Mouse (Mus musculus) yolk sac, embryonic 10.5 days (tissue): Measurements from ENCODE around the gene Gm17267.
"Not testable (repeated sequence)": the region's sequence is repeated elsewhere in the genome, so short reads cannot be mapped to it uniquely, and the experiment has no call there.

Experiments used
- DNase-seq: peaks from one replicate; pipeline ENCODE4 v3.0.0-alpha.2; 2017; ENCODE audit warnings: low spot score

The Gm17267 gene

DNA sequence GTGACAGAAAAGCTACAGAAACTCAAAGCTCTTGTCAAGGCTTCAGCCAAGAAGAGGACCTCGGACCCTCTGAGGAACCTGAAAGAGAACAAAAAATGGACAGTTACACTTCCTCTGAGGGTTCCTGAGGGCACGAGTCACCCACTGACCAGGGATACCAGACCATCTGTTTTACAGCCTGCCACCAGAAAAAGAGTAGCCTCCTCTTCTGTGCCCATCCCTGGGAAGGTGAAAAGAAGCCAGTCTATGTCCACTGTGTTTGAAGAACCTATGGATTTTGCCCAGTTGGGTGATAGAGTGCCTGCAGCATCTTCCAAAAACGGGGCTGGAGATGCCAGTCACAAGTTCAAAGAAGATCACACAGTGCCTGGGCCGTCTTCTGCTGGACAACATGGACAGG, at the start of gene Gm17267:
Gene Gm17267, plus strand, starts transcription at position 301 of the 400 bp plus-strand sequence.
- DNase-seq, result not testable (repeated sequence)
